Mouse (Mus musculus) small intestine, adult 2 months (tissue): ENCODE data around the gene Grhl3. TPM values are rescaled to one million over a fixed set of nuclear protein-coding genes. Genes with fewer than 3 reads are reported as not detected.

Experiments used
- H3K27ac ChIP-seq: fragments of 200-500 bp; 2 replicates; pipeline ENCODE4 v1.5.1; 2012; ENCODE audit warnings: low read depth, low read length, control low read depth, inconsistent platforms; ENCODE audit not compliant: insufficient read depth
- H3K27me3 ChIP-seq: fragments of 200-500 bp; 2 replicates; pipeline ENCODE4 v1.6.1; 2012; ENCODE audit warnings: mild to moderate bottlenecking, moderate library complexity, low read length, inconsistent platforms; ENCODE audit not compliant: control insufficient read depth, insufficient read depth
- H3K36me3 ChIP-seq: fragments of 200-500 bp; 2 replicates; pipeline ENCODE4 v1.6.1; 2012; ENCODE audit warnings: mild to moderate bottlenecking, low read length, control low read depth, inconsistent platforms; ENCODE audit not compliant: control insufficient read depth, insufficient read depth
- H3K4me1 ChIP-seq: fragments of 200-500 bp; 2 replicates; pipeline ENCODE4 v1.6.1; 2012; ENCODE audit warnings: low read length, inconsistent platforms, mixed read lengths; ENCODE audit not compliant: control insufficient read depth, insufficient read depth, insufficient read length
- H3K4me3 ChIP-seq: fragments of 200-500 bp; 2 replicates; pipeline ENCODE4 v1.5.1; 2012; ENCODE audit warnings: low read depth, mild to moderate bottlenecking, control low read depth, inconsistent platforms, low read length, moderate library complexity
- CTCF ChIP-seq: fragments of 200-500 bp; IDR thresholded peaks from 2 replicates; pipeline ENCODE4 v1.5.1; 2012; ENCODE audit warnings: low read depth, mild to moderate bottlenecking, control low read depth, inconsistent platforms, low read length, moderate library complexity, mixed read lengths; ENCODE audit not compliant: insufficient replicate concordance, insufficient read length; ENCODE audit errors: extremely low read depth
- POLR2A ChIP-seq: fragments of 200-500 bp; IDR thresholded peaks from 2 replicates; pipeline ENCODE4 v1.6.1; 2012; ENCODE audit warnings: low read depth, mild to moderate bottlenecking, control low read depth, inconsistent platforms, low read length, moderate library complexity
- WGBS: fragments of 180-500 bp; shearing (Covaris S2); methylation state at CpG from one replicate; pipeline ENCODE4 v1.1.7; 2018; 5-methylcytosine and 5-hydroxymethylcytosine counted together
- polyA plus RNA-seq: library from polyadenylated mRNA; depleted of rRNA; stranded (reverse); fragments of >200 nt; gene quantifications from 2 replicates; pipeline ENCODE4 v1.2.3, GENCODE M21; 2012

Gene Grhl3
- polyA plus RNA-seq, 1 experiment, result 0.19 TPM

- 49% methylated on average over 11 of the region's 11 CpGs for WGBS
- no peak overlapping the region for H3K4me3 ChIP-seq
- 0 out of 2 replicates have a peak, but pooled peaks cover 2% of the 10 kb centered on the region for H3K4me1 ChIP-seq
- H3K36me3 ChIP-seq, result no peaks in the 10 kb centered on the region
- H3K27me3 ChIP-seq, result no peaks in the 10 kb centered on the region
- H3K27ac ChIP-seq, result no peak overlapping the region
- no peak for TF ChIP-seq CTCF
- no peak for TF ChIP-seq POLR2A
Observed at GRCm38 (mm10) chr4:135505794-135506193, 67.6 kb downstream of the Grhl3 start.

GRCm38 (mm10) chr4:135501587-135501986, 71.8 kb downstream of the Grhl3 start:
- 59% methylated on average over 4 of the region's 4 CpGs for WGBS
- no peak overlapping the region for H3K4me3 ChIP-seq
- H3K36me3 ChIP-seq, result no peaks in the 10 kb centered on the region
- TF ChIP-seq POLR2A (no peak), CTCF (no peak)
- no peak overlapping the region for H3K27ac ChIP-seq
- H3K27me3 ChIP-seq, result no peaks in the 10 kb centered on the region
- H3K4me1 ChIP-seq, result no peaks in the 10 kb centered on the region

GRCm38 (mm10) chr4:135499831-135500230, 73.6 kb downstream of the Grhl3 start:
- no peaks in the 10 kb centered on the region for H3K27me3 ChIP-seq
- peaks cover 6% of the 10 kb centered on the region for H3K4me1 ChIP-seq
- no peak for TF ChIP-seq CTCF
- no peak for TF ChIP-seq POLR2A
- 80% methylated on average over 3 of the region's 3 CpGs for whole genome bisulfite sequencing
- no peak overlapping the region for H3K27ac ChIP-seq
- no peak overlapping the region for H3K4me3 ChIP-seq
- no peaks in the 10 kb centered on the region for H3K36me3 ChIP-seq

GRCm38 (mm10) chr4:135498136-135498535, 75.3 kb downstream of the Grhl3 start:
- Histone ChIP-seq H3K4me3 (no peak overlapping the region), H3K4me1 (peaks cover 8% of the 10 kb centered on the region), H3K27ac (no peak overlapping the region), H3K27me3 (no peaks in the 10 kb centered on the region), H3K36me3 (no peaks in the 10 kb centered on the region)
- TF ChIP-seq CTCF, result no peak
- TF ChIP-seq POLR2A, result no peak
- WGBS, result 92% methylated on average over 6 of the region's 6 CpGs

GRCm38 (mm10) chr4:135495810-135496209, 77.6 kb downstream of the Grhl3 start:
- 41% methylated on average over 18 of the region's 18 CpGs for WGBS
- no peak overlapping the region for H3K27ac ChIP-seq
- TF ChIP-seq POLR2A, result no peak
- no peak for TF ChIP-seq CTCF

GRCm38 (mm10) chr4:135495397-135495791, 78.0 kb downstream of the Grhl3 start:
- H3K4me3 ChIP-seq, result peak overlapping the region; percentile 93
- H3K27ac ChIP-seq, result no peak overlapping the region
- no peaks in the 10 kb centered on the region for H3K27me3 ChIP-seq
- 9% methylated on average over 9 of the region's 9 CpGs for WGBS
- peaks cover 11% of the 10 kb centered on the region for H3K36me3 ChIP-seq
- H3K4me1 ChIP-seq, result peaks cover 8% of the 10 kb centered on the region
- TF ChIP-seq CTCF, result no peak

More at GRCm38 (mm10) chr4:135495810-135496209, 77.6 kb downstream of the Grhl3 start:
- H3K4me3 ChIP-seq, result no peak overlapping the region
- peaks cover 7% of the 10 kb centered on the region for H3K36me3 ChIP-seq
- H3K27me3 ChIP-seq, result no peaks in the 10 kb centered on the region
- peaks cover 8% of the 10 kb centered on the region for H3K4me1 ChIP-seq

GRCm38 (mm10) chr4:135494521-135495396, 78.7 kb downstream of the Grhl3 start, which contains the start of the genes Stpg1 and Nipal3:
Gene Stpg1 (plus strand): TSS chr4:135494790.
Gene Nipal3 (minus strand): TSS chr4:135495038.
- TF ChIP-seq POLR2A (peak; percentile 36; the same call in 1 of the 2 replicates), CTCF (peak; percentile 77)
- Histone ChIP-seq H3K4me1 (peaks cover 8% of the 10 kb centered on the region), H3K4me3 (peak within 1 kb of the TSS; percentile 93), H3K27me3 (no peaks in the 10 kb centered on the region), H3K27ac (peak within 1 kb of the TSS; percentile 75), H3K36me3 (peaks cover 16% of the 10 kb centered on the region)
- under 1% methylated on average over 53 of the region's 53 CpGs for WGBS
